Mouse (Mus musculus) liver, postnatal 0 days (tissue): Measurements from ENCODE around the gene Tmem120b.

Experiments
- CTCF ChIP-seq: sonication (generic); IDR thresholded peaks from 2 replicates; pipeline ENCODE4 v1.5.1; 2016; ENCODE audit warnings: antibody characterized with exemption, low read depth
- EP300 ChIP-seq: IDR thresholded peaks from 2 replicates; pipeline ENCODE4 v1.6.1; 2016; ENCODE audit warnings: antibody characterized with exemption, low read depth, mild to moderate bottlenecking

DNA sequence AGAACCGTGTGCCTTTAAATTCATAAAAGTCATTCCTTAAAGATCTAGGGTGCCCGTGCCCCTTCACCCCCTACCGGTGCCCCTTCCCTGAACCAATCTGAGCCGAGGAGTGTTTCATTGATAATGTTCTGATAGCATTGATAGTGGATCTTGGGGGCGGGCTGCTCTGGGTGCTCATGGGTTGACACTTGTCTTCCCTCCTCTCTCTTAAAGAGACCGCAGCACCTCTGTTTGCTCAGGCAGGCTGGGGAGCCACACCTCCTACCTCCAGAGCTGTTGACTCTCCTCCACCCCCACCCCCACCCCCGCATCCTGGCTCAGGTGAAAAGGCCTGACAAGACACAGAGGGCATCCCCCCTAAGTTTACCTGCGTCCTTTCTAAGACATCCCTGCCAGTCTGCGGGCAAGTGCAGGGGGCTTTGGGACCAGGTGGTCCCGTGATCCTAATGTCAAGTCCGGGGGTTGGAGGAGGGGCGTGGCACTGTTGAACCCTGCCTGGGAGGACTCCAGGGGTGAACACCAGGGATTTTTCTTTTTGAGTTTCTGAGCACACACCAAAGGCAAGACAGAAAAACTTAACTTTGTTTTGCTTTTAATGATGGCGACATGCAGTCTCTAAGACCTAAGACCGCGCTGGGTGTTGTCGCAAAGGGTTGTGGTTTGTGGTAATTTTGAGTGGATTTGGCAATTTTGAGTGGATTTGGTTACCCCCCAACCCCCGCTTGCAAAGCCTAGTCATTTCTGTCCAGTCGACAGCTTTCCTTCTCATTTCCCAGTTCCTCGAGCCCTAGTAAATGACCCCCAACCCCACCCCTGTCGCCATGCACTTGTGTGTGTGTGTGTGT is 76.8 kb downstream of the Tmem120b start:
- TF ChIP-seq CTCF, result no peak
- TF ChIP-seq EP300, result 0 out of 2 replicates have a peak, but pooled peaks have one; percentile 9
